Mouse (Mus musculus) CH12.LX (cell line): Measurements from ENCODE around the gene Olfr713. TPM values are rescaled to one million over a fixed set of nuclear protein-coding genes. Genes with fewer than 3 reads are reported as not detected.

Source experiments
- polyA plus RNA-seq: library from polyadenylated mRNA; unstranded; fragments of >175 nt; gene quantifications from 2 replicates; pipeline ENCODE4 v1.2.1, GENCODE M21; 2012; ENCODE audit warnings: low read depth; ENCODE audit not compliant: insufficient read length
- total RNA-seq, 2 experiments: library from RNA; depleted of rRNA; stranded (reverse); fragments of 300-350 nt in 1 of 2; fragments of >200 nt in 1 of 2; gene quantifications; 2 replicates each; pipeline ENCODE4 v1.2.3; 2012 to 2014

Olfr713 gene
- total and polyA plus RNA-seq, 3 experiments, result not detected

Other genes with a start within 250 kb of the Olfr713 start
Only the 20 nearest of the 22 such genes appear.
- not detected in 2 replicates for gene Olfr701, start 217.0 kb upstream of the Olfr713 start, total RNA-seq (2012; rRNA removed)
- gene Olfr701, start 217.0 kb upstream of the Olfr713 start, total RNA-seq (2014; rRNA removed), result not detected in 2 replicates
- gene Olfr701, start 217.0 kb upstream of the Olfr713 start, polyA plus RNA-seq, result not detected in 2 replicates
- gene Olfr702, start 197.3 kb upstream of the Olfr713 start, total RNA-seq (2012; rRNA removed), result not detected in 2 replicates
- gene Olfr702, start 197.3 kb upstream of the Olfr713 start, total RNA-seq (2014; rRNA removed), result not detected in 2 replicates
- gene Olfr702, start 197.3 kb upstream of the Olfr713 start, polyA plus RNA-seq, result not detected in 2 replicates
- not detected in 2 replicates for gene Olfr703, start 187.8 kb upstream of the Olfr713 start, total RNA-seq (2012; rRNA removed)
- not detected in 2 replicates for gene Olfr703, start 187.8 kb upstream of the Olfr713 start, total RNA-seq (2014; rRNA removed)
- not detected in 2 replicates for gene Olfr703, start 187.8 kb upstream of the Olfr713 start, polyA plus RNA-seq
- gene Olfr704, start 168.0 kb upstream of the Olfr713 start, total RNA-seq (2012; rRNA removed), result not detected in 2 replicates
- gene Olfr704, start 168.0 kb upstream of the Olfr713 start, total RNA-seq (2014; rRNA removed), result not detected in 2 replicates
- not detected in 2 replicates for gene Olfr704, start 168.0 kb upstream of the Olfr713 start, polyA plus RNA-seq
- gene Olfr705, start 154.3 kb upstream of the Olfr713 start, total RNA-seq (2012; rRNA removed), result not detected in 2 replicates
- not detected in 2 replicates for gene Olfr705, start 154.3 kb upstream of the Olfr713 start, total RNA-seq (2014; rRNA removed)
- gene Olfr705, start 154.3 kb upstream of the Olfr713 start, polyA plus RNA-seq, result not detected in 2 replicates
- not detected in 2 replicates for gene Olfr706, start 143.0 kb upstream of the Olfr713 start, total RNA-seq (2012; rRNA removed)
- not detected in 2 replicates for gene Olfr706, start 143.0 kb upstream of the Olfr713 start, total RNA-seq (2014; rRNA removed)
- gene Olfr706, start 143.0 kb upstream of the Olfr713 start, polyA plus RNA-seq, result not detected in 2 replicates
- not detected in 2 replicates for gene Olfr707, start 129.9 kb upstream of the Olfr713 start, total RNA-seq (2012; rRNA removed)
- not detected in 2 replicates for gene Olfr707, start 129.9 kb upstream of the Olfr713 start, total RNA-seq (2014; rRNA removed)
- gene Olfr707, start 129.9 kb upstream of the Olfr713 start, polyA plus RNA-seq, result not detected in 2 replicates
- not detected in 2 replicates for gene Olfr1532-ps1, start 123.2 kb upstream of the Olfr713 start, total RNA-seq (2012; rRNA removed)
- not detected in 2 replicates for gene Olfr1532-ps1, start 123.2 kb upstream of the Olfr713 start, total RNA-seq (2014; rRNA removed)
- gene Olfr1532-ps1, start 123.2 kb upstream of the Olfr713 start, polyA plus RNA-seq, result not detected in 2 replicates
- not detected in 2 replicates for gene Olfr709-ps1, start 99.0 kb upstream of the Olfr713 start, total RNA-seq (2012; rRNA removed)
- gene Olfr709-ps1, start 99.0 kb upstream of the Olfr713 start, total RNA-seq (2014; rRNA removed), result not detected in 2 replicates
- not detected in 2 replicates for gene Olfr709-ps1, start 99.0 kb upstream of the Olfr713 start, polyA plus RNA-seq
- not detected in 2 replicates for gene Olfr710, start 82.9 kb upstream of the Olfr713 start, total RNA-seq (2012; rRNA removed)
- not detected in 2 replicates for gene Olfr710, start 82.9 kb upstream of the Olfr713 start, total RNA-seq (2014; rRNA removed)
- not detected in 2 replicates for gene Olfr710, start 82.9 kb upstream of the Olfr713 start, polyA plus RNA-seq
- not detected in 2 replicates for gene Olfr6, start 67.2 kb upstream of the Olfr713 start, total RNA-seq (2012; rRNA removed)
- gene Olfr6, start 67.2 kb upstream of the Olfr713 start, total RNA-seq (2014; rRNA removed), result not detected in 2 replicates
- not detected in 2 replicates for gene Olfr6, start 67.2 kb upstream of the Olfr713 start, polyA plus RNA-seq
- gene Olfr711, start 55.7 kb upstream of the Olfr713 start, total RNA-seq (2012; rRNA removed), result not detected in 2 replicates
- gene Olfr711, start 55.7 kb upstream of the Olfr713 start, total RNA-seq (2014; rRNA removed), result not detected in 2 replicates
- not detected in 2 replicates for gene Olfr711, start 55.7 kb upstream of the Olfr713 start, polyA plus RNA-seq
- gene Olfr2, start 25.1 kb upstream of the Olfr713 start, total RNA-seq (2012; rRNA removed), result not detected in 2 replicates
- not detected in 2 replicates for gene Olfr2, start 25.1 kb upstream of the Olfr713 start, total RNA-seq (2014; rRNA removed)
- not detected in 2 replicates for gene Olfr2, start 25.1 kb upstream of the Olfr713 start, polyA plus RNA-seq
- not detected in 2 replicates for gene Olfr714, start 39.8 kb downstream of the Olfr713 start, total RNA-seq (2012; rRNA removed)
- gene Olfr714, start 39.8 kb downstream of the Olfr713 start, total RNA-seq (2014; rRNA removed), result not detected in 2 replicates
- gene Olfr714, start 39.8 kb downstream of the Olfr713 start, polyA plus RNA-seq, result not detected in 2 replicates
- not detected in 2 replicates for gene Olfr17, start 62.0 kb downstream of the Olfr713 start, total RNA-seq (2012; rRNA removed)
- not detected in 2 replicates for gene Olfr17, start 62.0 kb downstream of the Olfr713 start, total RNA-seq (2014; rRNA removed)
- gene Olfr17, start 62.0 kb downstream of the Olfr713 start, polyA plus RNA-seq, result not detected in 2 replicates
- gene Olfr715b, start 79.2 kb downstream of the Olfr713 start, total RNA-seq (2012; rRNA removed), result not detected in 2 replicates
- gene Olfr715b, start 79.2 kb downstream of the Olfr713 start, total RNA-seq (2014; rRNA removed), result not detected in 2 replicates
- not detected in 2 replicates for gene Olfr715b, start 79.2 kb downstream of the Olfr713 start, polyA plus RNA-seq
- not detected in 2 replicates for gene Olfr715, start 99.9 kb downstream of the Olfr713 start, total RNA-seq (2012; rRNA removed)
- not detected in 2 replicates for gene Olfr715, start 99.9 kb downstream of the Olfr713 start, total RNA-seq (2014; rRNA removed)
- not detected in 2 replicates for gene Olfr715, start 99.9 kb downstream of the Olfr713 start, polyA plus RNA-seq
- gene Olfr716, start 107.2 kb downstream of the Olfr713 start, total RNA-seq (2012; rRNA removed), result not detected in 2 replicates
- not detected in 2 replicates for gene Olfr716, start 107.2 kb downstream of the Olfr713 start, total RNA-seq (2014; rRNA removed)
- not detected in 2 replicates for gene Olfr716, start 107.2 kb downstream of the Olfr713 start, polyA plus RNA-seq
- not detected in 2 replicates for gene Nlrp14, start 135.8 kb downstream of the Olfr713 start, total RNA-seq (2012; rRNA removed)
- not detected in 2 replicates for gene Nlrp14, start 135.8 kb downstream of the Olfr713 start, total RNA-seq (2014; rRNA removed)
- not detected in 2 replicates for gene Nlrp14, start 135.8 kb downstream of the Olfr713 start, polyA plus RNA-seq
- not detected in 2 replicates for gene Rbmxl2, start 178.3 kb downstream of the Olfr713 start, total RNA-seq (2012; rRNA removed)
- not detected in 2 replicates for gene Rbmxl2, start 178.3 kb downstream of the Olfr713 start, total RNA-seq (2014; rRNA removed)
- gene Rbmxl2, start 178.3 kb downstream of the Olfr713 start, polyA plus RNA-seq, result not detected in 2 replicates